Mouse (Mus musculus) liver, embryonic 18 days (tissue): ENCODE data around the gene Olfr1500. TPM values are rescaled to one million over a fixed set of nuclear protein-coding genes. Genes with fewer than 3 reads are reported as not detected.

ENCODE experiments used
- polyA plus RNA-seq: library from polyadenylated mRNA; depleted of rRNA; stranded (reverse); fragments of >200 nt; gene quantifications from 2 replicates; pipeline ENCODE4 v1.2.3, GENCODE M21; 2012; rRNA removed

The Olfr1500 gene
- not detected in 2 replicates for polyA plus RNA-seq

DNA sequence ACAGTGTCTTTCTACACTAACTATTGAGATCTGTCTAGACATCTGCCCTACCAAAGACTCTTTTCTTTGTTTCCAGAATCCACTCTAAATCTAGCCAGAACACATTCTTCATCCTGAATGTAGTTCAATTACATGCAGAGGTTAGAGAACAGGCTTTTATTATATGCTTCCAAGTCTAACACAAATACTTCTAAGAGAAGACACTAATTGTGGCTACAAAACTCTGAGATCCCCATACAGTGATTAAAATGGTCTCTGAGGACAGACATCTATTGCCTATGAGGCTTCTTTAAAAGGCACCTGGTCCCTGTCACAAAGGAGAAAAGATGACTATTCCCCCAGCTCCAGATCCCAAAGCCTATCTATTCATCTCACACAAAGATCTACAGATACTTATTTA is at the start of gene Olfr1500:
Gene Olfr1500, minus strand, starts transcription at position 101 of the 400 bp plus-strand sequence.

GRCm38 (mm10) chr19:13861495-13861894 is 31.2 kb upstream of the Olfr1500 start, which contains the start of gene Olfr1502:
Gene Olfr1502 (plus strand): TSS chr19:13861795.

DNA sequence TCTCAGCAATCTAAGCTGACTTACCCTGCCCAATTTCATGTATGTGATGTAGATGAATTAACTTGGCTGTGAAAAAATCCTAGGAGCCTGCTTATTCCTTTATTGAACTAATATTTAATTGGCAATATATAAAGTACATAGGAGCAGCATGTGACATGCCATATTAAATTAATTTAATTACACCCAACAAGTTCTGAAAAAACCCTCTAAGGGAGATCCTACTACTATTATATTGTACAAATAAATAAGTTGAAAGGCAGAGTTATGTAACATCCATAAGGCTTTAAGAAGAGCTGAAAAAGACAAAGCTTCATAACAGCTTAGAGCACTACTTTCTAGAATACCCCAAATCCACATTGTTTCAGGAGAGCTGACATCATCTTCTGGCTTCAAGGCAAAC is 20.3 kb upstream of the Olfr1500 start, which contains the start of gene Olfr1501:
Gene Olfr1501, minus strand, starts transcription at position 101 of the 400 bp plus-strand sequence.

DNA sequence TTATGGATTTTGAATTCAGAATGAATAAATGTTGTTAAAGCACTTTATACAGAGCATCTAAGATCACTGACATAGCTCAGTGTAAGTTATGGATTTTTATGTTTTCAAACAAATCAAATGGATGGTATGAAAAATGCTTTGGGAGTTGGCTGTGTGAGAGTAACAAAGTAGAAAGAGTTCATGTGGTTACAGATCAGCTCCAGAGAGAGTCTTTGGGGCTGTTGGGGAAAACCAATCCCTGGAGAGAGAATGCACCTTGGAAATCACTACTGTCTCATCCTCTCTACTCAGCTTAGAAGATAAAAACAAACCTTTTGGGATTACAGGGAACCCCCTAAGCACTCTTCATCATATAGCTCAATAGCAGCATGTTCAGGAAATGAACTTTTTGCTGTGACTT is 10.9 kb downstream of the Olfr1500 start, which contains the start of gene Olfr1499:
Gene Olfr1499, minus strand, starts transcription at position 101 of the 400 bp plus-strand sequence.

DNA sequence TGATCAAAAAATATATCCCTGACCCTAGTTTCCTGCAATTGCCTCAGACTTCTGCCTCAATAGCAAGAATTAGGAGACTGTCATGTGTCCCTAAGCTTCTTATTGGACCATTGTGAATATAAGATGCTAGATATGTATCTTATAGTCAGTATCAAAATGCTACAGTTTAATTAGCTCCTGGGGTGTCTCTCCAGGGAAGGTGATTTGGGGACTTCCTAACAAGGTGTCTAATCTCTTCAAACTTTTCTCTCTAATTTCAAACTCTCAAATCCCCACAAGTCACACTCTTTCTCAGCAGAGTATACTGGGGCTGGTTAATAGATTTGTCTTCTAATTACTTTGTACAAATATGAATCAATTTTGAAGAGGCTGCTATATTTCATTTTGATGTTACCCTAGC is 32.2 kb downstream of the Olfr1500 start, which contains the start of gene Olfr1497:
Gene Olfr1497, minus strand, starts transcription at position 101 of the 400 bp plus-strand sequence.

GRCm38 (mm10) chr19:13777578-13777977 is 52.7 kb downstream of the Olfr1500 start, which contains the start of gene Olfr1496:
Gene Olfr1496 (plus strand): TSS chr19:13777878.

Other genes with a start within 250 kb of the Olfr1500 start
- not detected in 2 replicates for gene Olfr1484, start 247.0 kb downstream of the Olfr1500 start, polyA plus RNA-seq
- not detected in 2 replicates for gene Olfr1487, start 213.1 kb downstream of the Olfr1500 start, polyA plus RNA-seq
- not detected in 2 replicates for gene Olfr1489, start 198.9 kb downstream of the Olfr1500 start, polyA plus RNA-seq
- not detected in 2 replicates for gene Olfr1490, start 179.4 kb downstream of the Olfr1500 start, polyA plus RNA-seq
- gene Olfr1491, start 133.2 kb downstream of the Olfr1500 start, polyA plus RNA-seq = not detected in 2 replicates
- gene Olfr1493-ps1, start 107.2 kb downstream of the Olfr1500 start, polyA plus RNA-seq = not detected in 2 replicates
- gene Olfr1494, start 90.8 kb downstream of the Olfr1500 start, polyA plus RNA-seq = not detected in 2 replicates
- gene Olfr1495, start 65.9 kb downstream of the Olfr1500 start, polyA plus RNA-seq = not detected in 2 replicates
- gene Olfr1496, start 52.6 kb downstream of the Olfr1500 start, polyA plus RNA-seq = not detected in 2 replicates
- not detected in 2 replicates for gene Olfr1497, start 32.3 kb downstream of the Olfr1500 start, polyA plus RNA-seq
- not detected in 2 replicates for gene Olfr1499, start 11.0 kb downstream of the Olfr1500 start, polyA plus RNA-seq
- gene Olfr1501, start 20.2 kb upstream of the Olfr1500 start, polyA plus RNA-seq = not detected in 2 replicates
- not detected in 2 replicates for gene Olfr1502, start 31.3 kb upstream of the Olfr1500 start, polyA plus RNA-seq
- not detected in 2 replicates for gene Olfr1504, start 67.4 kb upstream of the Olfr1500 start, polyA plus RNA-seq
- gene Olfr1505, start 83.0 kb upstream of the Olfr1500 start, polyA plus RNA-seq = not detected in 2 replicates